In genomic region chr2:118761358-118761757, GRCm38 (mm10) we compare ENCODE assay signal across 8 mouse cellular contexts. TPM values are rescaled to one million over a fixed set of nuclear protein-coding genes. Genes with fewer than 3 reads are reported as not detected.
DNase-seq lines count a peak whose midpoint lies in the region; ATAC-seq and TF ChIP-seq lines count a peak whose summit lies in the region.

No protein-coding gene starts in this region.

- no peak for TF ChIP-seq EP300 in lung, postnatal 0 days (IDR thresholded peaks at IDR 0.05)

- H3K36me3 ChIP-seq in lung, postnatal 0 days (ENCODE audit: insufficient read depth, low read length), result no peaks in the 10 kb centered on the region
- no peaks in the 10 kb centered on the region for H3K36me3 ChIP-seq in forebrain, embryonic 10.5 days (replicated peaks)
- 0 out of 2 replicates have a peak, but pooled peaks cover 4% of the 10 kb centered on the region for H3K36me3 ChIP-seq in limb, embryonic 10.5 days
- H3K36me3 ChIP-seq in stomach, embryonic 15.5 days, result no peaks in the 10 kb centered on the region

- TF ChIP-seq CTCF in lung, postnatal 0 days (IDR thresholded peaks at IDR 0.05), result peak; percentile 61

- H3K9ac ChIP-seq in lung, postnatal 0 days (replicated peaks; ENCODE audit: low read depth), result peak overlapping the region; percentile 64; the same call in 1 of the 2 replicates
- no peak overlapping the region for H3K9ac ChIP-seq in stomach, embryonic 15.5 days

- peaks cover 30% of the 10 kb centered on the region for H3K4me1 ChIP-seq in lung, postnatal 0 days (ENCODE audit: insufficient read depth, low read depth, low read length)
- H3K4me1 ChIP-seq in forebrain, embryonic 10.5 days, result peaks cover 47% of the 10 kb centered on the region
- H3K4me1 ChIP-seq in limb, embryonic 10.5 days, result peaks cover 34% of the 10 kb centered on the region
- H3K4me1 ChIP-seq in stomach, embryonic 15.5 days, result peaks cover 35% of the 10 kb centered on the region

- H3K4me2 ChIP-seq in lung, postnatal 0 days (replicated peaks; ENCODE audit: low read depth, low read length), result peak overlapping the region; percentile 57
- peak overlapping the region; percentile 54 for H3K4me2 ChIP-seq in stomach, embryonic 15.5 days

- H3K27me3 ChIP-seq in lung, postnatal 0 days (replicated peaks; ENCODE audit: insufficient read depth, low read length), result no peaks in the 10 kb centered on the region
- peaks cover 81% of the 10 kb centered on the region for H3K27me3 ChIP-seq in forebrain, embryonic 10.5 days (ENCODE audit: poor library complexity, severe bottlenecking)
- peaks cover 79% of the 10 kb centered on the region for H3K27me3 ChIP-seq in limb, embryonic 10.5 days (ENCODE audit: low read depth, poor library complexity, severe bottlenecking)
- H3K27me3 ChIP-seq in stomach, embryonic 15.5 days (replicated peaks), result no peaks in the 10 kb centered on the region

- WGBS in lung, postnatal 0 days, result 79% methylated on average over 12 of the region's 12 CpGs
- 84% methylated on average over 12 of the region's 12 CpGs for WGBS in forebrain, embryonic 10.5 days
- 85% methylated on average over 12 of the region's 12 CpGs for WGBS in limb, embryonic 10.5 days
- 82% methylated on average over 12 of the region's 12 CpGs for WGBS in stomach, embryonic 15.5 days

- H3K9me3 ChIP-seq in lung, postnatal 0 days (ENCODE audit: low read length), result no peaks in the 10 kb centered on the region
- H3K9me3 ChIP-seq in forebrain, embryonic 10.5 days, result no peaks in the 10 kb centered on the region
- H3K9me3 ChIP-seq in limb, embryonic 10.5 days (replicated peaks), result no peaks in the 10 kb centered on the region
- no peaks in the 10 kb centered on the region for H3K9me3 ChIP-seq in stomach, embryonic 15.5 days

- H3K4me3 ChIP-seq in lung, postnatal 0 days (ENCODE audit: low read depth, low read length), result peak overlapping the region; percentile 33; the same call in 1 of the 2 replicates
- H3K4me3 ChIP-seq in forebrain, embryonic 10.5 days, result peak overlapping the region; percentile 43; the same call in 1 of the 2 replicates
- H3K4me3 ChIP-seq in limb, embryonic 10.5 days, result no peak overlapping the region
- H3K4me3 ChIP-seq in stomach, embryonic 15.5 days (replicated peaks), result peak overlapping the region; percentile 29; the same call in 1 of the 2 replicates

- H3K27ac ChIP-seq in lung, postnatal 0 days (ENCODE audit: low read length), result peak overlapping the region; percentile 98
- peak overlapping the region; percentile 86 for H3K27ac ChIP-seq in forebrain, embryonic 10.5 days
- 0 out of 2 replicates have a peak overlapping the region, but pooled peaks have one; percentile 64 for H3K27ac ChIP-seq in limb, embryonic 10.5 days
- H3K27ac ChIP-seq in stomach, embryonic 15.5 days, result peak overlapping the region; percentile 95

- ATAC-seq in lung, postnatal 0 days, result no peak
- ATAC-seq in stomach, embryonic 15.5 days (ENCODE audit: insufficient read depth, low FRiP score, low read depth), result no peak
- no peak for ATAC-seq in monocyte, adult 5-6 weeks (replicated peaks; ENCODE audit: insufficient number of reproducible peaks, low FRiP score, low TSS enrichment, poor library complexity, severe bottlenecking)

- peak; percentile 15 for DNase-seq in lung, postnatal 0 days (ENCODE audit: low spot score)
- DNase-seq in lung, adult 18-20 months, result no peak
- no peak for DNase-seq in forebrain, embryonic 10.5 days (ENCODE audit: extremely low spot score, low spot score)
- DNase-seq in limb, embryonic 10.5 days (ENCODE audit: low spot score), result no peak
- no peak for DNase-seq in embryo, embryonic 10 days (ENCODE audit: low spot score)
- DNase-seq in embryo, embryonic 11 days, result no peak

RNA-seq across cellular contexts. Expression of gene Ccdc9b, which starts 1.1 kb away (rescaled TPM):
- polyA plus RNA-seq in lung, postnatal 0 days (2015; fragmentation: Nextera tagmentation; extraction: Ambion mirVana), result 4.3 and 4.7 TPM in 2 replicates
- 0.53 and 0.64 TPM in 2 replicates for polyA plus RNA-seq in forebrain, embryonic 10.5 days (2016; fragmentation: Nextera tagmentation; extraction: Ambion mirVana)
- polyA plus RNA-seq in limb, embryonic 10.5 days (2016; fragmentation: Nextera tagmentation; extraction: Ambion mirVana), result 0.05 and 0.08 TPM in 2 replicates
- polyA plus RNA-seq in stomach, embryonic 15.5 days (2015; fragmentation: Nextera tagmentation; extraction: Ambion mirVana), result 1.4 and 1.5 TPM in 2 replicates
- total RNA-seq in monocyte, adult 5-6 weeks (2017), result 0.10 to 0.19 TPM in 2 of 3 replicates, not detected in the other

RNA-seq across cellular contexts. Expression of gene Phgr1, which starts 11.2 kb away (rescaled TPM):
- 11.9 and 13.6 TPM in 2 replicates for polyA plus RNA-seq in lung, postnatal 0 days (2015; fragmentation: Nextera tagmentation; extraction: Ambion mirVana)
- polyA plus RNA-seq in forebrain, embryonic 10.5 days (2016; fragmentation: Nextera tagmentation; extraction: Ambion mirVana), result not detected in 2 replicates
- not detected in 2 replicates for polyA plus RNA-seq in limb, embryonic 10.5 days (2016; fragmentation: Nextera tagmentation; extraction: Ambion mirVana)
- 28.1 and 31.4 TPM in 2 replicates for polyA plus RNA-seq in stomach, embryonic 15.5 days (2015; fragmentation: Nextera tagmentation; extraction: Ambion mirVana)
- not detected in 3 replicates for total RNA-seq in monocyte, adult 5-6 weeks (2017)

RNA-seq across cellular contexts. Expression of gene Inafm2, which starts 15.8 kb away (rescaled TPM):
- polyA plus RNA-seq in lung, postnatal 0 days (2015; fragmentation: Nextera tagmentation; extraction: Ambion mirVana), result 34.5 and 35.9 TPM in 2 replicates
- 19.8 and 21.7 TPM in 2 replicates for polyA plus RNA-seq in forebrain, embryonic 10.5 days (2016; fragmentation: Nextera tagmentation; extraction: Ambion mirVana)
- 16.1 and 16.3 TPM in 2 replicates for polyA plus RNA-seq in limb, embryonic 10.5 days (2016; fragmentation: Nextera tagmentation; extraction: Ambion mirVana)
- 22.6 and 23.1 TPM in 2 replicates for polyA plus RNA-seq in stomach, embryonic 15.5 days (2015; fragmentation: Nextera tagmentation; extraction: Ambion mirVana)
- total RNA-seq in monocyte, adult 5-6 weeks (2017), result 14.5 to 23.9 TPM (median 19.3 TPM) in 3 replicates

RNA-seq across cellular contexts. Expression of gene Disp2, which starts 18.2 kb away (rescaled TPM):
- 0.95 and 1.1 TPM in 2 replicates for polyA plus RNA-seq in lung, postnatal 0 days (2015; fragmentation: Nextera tagmentation; extraction: Ambion mirVana)
- polyA plus RNA-seq in forebrain, embryonic 10.5 days (2016; fragmentation: Nextera tagmentation; extraction: Ambion mirVana), result 1.0 and 1.2 TPM in 2 replicates
- 0.04 and 0.11 TPM in 2 replicates for polyA plus RNA-seq in limb, embryonic 10.5 days (2016; fragmentation: Nextera tagmentation; extraction: Ambion mirVana)
- polyA plus RNA-seq in stomach, embryonic 15.5 days (2015; fragmentation: Nextera tagmentation; extraction: Ambion mirVana), result 2.8 and 3.3 TPM in 2 replicates
- not detected in 3 replicates for total RNA-seq in monocyte, adult 5-6 weeks (2017)

RNA-seq across cellular contexts. Expression of gene Plcb2, which starts 33.1 kb away (rescaled TPM):
- 1.6 TPM in 2 replicates for polyA plus RNA-seq in lung, postnatal 0 days (2015; fragmentation: Nextera tagmentation; extraction: Ambion mirVana)
- 0.38 and 0.46 TPM in 2 replicates for polyA plus RNA-seq in forebrain, embryonic 10.5 days (2016; fragmentation: Nextera tagmentation; extraction: Ambion mirVana)
- polyA plus RNA-seq in limb, embryonic 10.5 days (2016; fragmentation: Nextera tagmentation; extraction: Ambion mirVana), result 0.28 and 0.36 TPM in 2 replicates
- polyA plus RNA-seq in stomach, embryonic 15.5 days (2015; fragmentation: Nextera tagmentation; extraction: Ambion mirVana), result 1.5 and 1.8 TPM in 2 replicates
- 32.8 to 44.3 TPM (median 36.3 TPM) in 3 replicates for total RNA-seq in monocyte, adult 5-6 weeks (2017)

Comparison
In these comparisons a context has a peak if more than half of its experiments do, and no peak if none do; other contexts are left out.
1. RNA of gene Phgr1, which starts 11.2 kb away (polyA plus RNA-seq): 28.1 to 31.4 TPM in stomach, embryonic 15.5 days and 11.9 to 13.6 TPM in lung, postnatal 0 days; not detected in forebrain, embryonic 10.5 days and not detected in limb, embryonic 10.5 days; every median in the first group is over 10 times any median in the second.
2. Peak in every context shown above with its lines, with median percentiles within 50 percentile points of each other: H3K27ac ChIP-seq.